Mouse (Mus musculus): ENCODE data around the gene Tti1.

Gene Tti1

DNA sequence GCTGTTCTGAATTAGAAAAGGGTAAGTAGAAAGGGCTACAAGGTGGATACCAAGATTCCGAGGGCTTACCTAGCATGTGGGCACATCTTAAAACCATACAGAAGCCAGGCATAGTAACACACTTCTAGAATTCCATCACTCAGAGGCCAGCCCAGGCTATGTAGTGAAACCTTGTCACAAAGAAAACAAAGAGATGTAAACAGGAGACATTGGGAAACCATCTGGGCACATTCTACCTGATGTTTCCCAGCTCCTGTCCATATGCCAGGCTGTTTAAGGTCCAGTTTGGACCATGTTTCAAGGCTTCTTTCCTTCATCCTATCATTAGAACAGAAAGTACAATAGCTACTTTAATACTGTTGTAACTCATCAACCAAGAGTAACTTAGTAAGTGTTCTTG lies 9.3 kb upstream of the Tti1 start:
- no peak for DNase-seq (ENCODE audit: low spot score)

DNA sequence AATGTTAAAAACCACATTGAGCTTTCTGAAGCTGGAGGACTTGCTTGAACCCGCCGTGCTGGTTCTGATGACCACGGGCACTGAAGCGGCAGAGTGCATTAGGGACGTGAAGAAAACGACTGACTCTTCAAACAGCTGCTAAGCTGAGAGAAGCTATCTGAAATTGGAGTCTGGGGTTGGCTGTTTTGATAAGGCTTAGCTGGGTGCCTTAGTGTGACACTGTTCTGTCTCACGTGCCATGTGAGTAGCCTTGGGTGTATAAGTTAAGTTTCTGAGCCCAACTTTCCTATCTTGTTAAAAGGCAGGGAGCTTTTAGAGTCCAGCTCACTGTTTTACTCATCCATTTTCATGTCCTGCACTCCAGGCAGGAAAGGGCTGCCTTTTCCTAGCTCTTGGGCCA lies 8.7 kb upstream of the Tti1 start:
- no peak for DNase-seq (ENCODE audit: low spot score)

DNA sequence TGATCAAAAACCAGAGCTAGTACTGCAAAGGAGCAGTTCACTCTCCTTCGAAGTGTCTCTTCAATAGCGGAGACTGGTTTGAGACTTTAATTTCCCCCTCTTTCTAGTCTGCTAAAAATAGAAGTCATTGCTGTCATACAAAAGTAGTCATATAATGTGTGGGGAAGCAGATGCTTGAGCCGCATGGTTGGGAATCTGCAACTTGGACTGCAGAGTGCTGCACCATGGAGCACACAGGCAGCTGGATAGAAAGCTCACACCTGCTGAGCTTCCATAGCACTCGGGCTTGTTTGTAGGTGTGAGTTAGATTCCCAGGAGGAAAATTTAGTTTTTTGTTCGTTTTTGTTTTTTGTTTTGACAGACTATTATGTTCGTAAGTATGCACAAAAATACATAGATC lies 8.2 kb upstream of the Tti1 start:
- DNase-seq (ENCODE audit: low spot score) = no peak

DNA sequence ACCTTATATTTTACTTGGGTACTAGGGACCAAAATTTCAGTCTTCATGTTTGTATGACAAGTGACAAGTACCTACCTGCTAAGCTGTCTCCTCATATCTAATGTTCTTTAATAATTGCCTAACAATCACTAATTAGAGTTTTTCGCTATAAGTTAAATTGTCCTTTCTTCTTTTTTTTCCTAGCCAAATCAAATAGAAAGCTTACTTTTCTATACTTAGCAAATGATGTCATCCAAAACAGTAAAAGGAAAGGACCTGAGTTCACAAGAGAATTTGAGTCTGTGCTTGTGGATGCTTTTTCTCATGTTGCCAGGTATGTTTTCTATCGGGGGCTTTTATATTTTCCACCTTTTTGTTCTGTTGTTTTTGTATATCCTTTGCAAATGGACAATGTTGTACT lies 7.6 kb upstream of the Tti1 start:
- DNase-seq (ENCODE audit: low spot score) = no peak

DNA sequence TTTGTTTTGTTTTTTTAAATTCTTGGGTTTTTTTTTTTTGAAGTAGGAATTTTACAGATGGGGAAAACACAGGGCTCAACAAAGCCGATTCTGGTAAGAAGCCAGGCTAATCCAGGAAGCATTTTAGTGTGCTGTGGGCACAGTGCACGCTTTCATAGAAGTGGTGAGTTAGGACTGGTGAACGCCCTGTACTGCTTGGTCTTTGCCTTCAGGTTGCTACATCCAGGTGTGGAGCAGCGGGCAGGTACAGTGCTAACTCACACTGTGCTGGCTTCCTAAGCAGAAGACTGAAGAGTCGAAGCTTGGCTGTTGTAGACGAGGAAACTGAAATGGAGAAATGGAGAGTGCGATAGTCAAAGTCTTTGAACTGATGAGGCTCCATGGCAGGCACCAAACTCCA lies 1.8 kb upstream of the Tti1 start:
- DNase-seq (ENCODE audit: low spot score) = no peak

DNA sequence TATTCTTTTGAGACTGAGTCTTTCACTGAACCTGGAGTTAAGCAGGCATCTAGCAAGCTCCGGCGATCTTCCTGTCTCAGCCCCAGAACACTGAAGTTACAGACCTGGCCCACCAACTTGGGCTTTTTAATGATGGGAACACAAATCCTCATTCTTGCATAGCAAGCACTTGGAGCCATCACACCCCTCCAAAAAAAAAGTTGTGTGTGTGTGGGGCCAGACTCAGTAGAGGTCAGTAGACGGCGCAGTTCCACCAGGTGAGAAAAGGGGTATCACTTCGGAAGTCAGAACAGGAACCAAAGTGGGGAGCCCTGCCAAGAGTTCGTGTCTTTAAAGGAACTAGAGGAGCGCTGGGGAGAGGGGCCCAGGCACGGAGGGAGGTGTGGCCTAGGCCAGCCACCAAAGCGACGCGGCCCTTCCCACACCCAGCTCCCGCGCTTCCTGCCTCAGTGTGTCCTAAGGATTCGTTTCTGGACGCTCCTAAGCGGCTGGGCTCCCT lies 329 bp downstream of the Tti1 start:
- no peak for DNase-seq (ENCODE audit: low spot score)

DNA sequence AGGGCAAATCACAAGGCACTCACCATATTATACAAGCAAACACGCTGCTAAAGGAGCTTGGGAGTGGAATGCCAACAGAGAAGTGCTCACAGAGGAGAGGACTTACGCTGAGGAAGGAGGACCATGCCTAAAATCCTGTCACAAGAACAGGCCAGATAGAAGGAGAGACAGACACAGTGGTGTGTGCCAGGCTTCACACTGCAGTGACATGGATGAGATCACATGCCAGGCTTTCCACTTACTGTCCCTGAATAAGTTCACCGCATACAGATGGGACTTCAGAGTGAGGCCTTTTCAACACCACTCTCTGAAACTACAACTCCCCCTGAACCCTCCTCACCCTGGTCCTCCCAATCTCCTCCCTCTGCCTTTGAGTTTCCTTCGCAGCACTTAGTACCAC lies 10.9 kb downstream of the Tti1 start:
- no peak for DNase-seq (ENCODE audit: low spot score)

DNA sequence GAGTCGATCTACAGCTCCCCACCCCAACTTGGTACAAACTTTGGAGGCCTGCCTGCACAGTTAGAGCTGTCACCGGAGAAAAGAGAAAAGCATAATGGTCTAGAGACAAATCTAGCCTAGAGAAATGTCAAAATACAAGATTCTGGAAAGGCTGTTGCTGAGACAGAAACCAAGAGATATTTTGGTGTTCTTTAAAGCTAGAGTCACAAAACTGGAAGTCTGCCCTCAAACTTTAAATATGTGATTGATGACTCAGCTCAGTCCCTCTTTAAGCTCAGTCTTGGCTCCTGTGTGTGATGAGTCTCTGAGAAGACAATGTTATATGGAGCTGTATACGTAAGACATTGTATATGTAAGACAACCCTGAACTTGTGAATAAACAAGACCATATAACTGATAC lies 15.6 kb downstream of the Tti1 start:
- DNase-seq (ENCODE audit: low spot score) = no peak

DNA sequence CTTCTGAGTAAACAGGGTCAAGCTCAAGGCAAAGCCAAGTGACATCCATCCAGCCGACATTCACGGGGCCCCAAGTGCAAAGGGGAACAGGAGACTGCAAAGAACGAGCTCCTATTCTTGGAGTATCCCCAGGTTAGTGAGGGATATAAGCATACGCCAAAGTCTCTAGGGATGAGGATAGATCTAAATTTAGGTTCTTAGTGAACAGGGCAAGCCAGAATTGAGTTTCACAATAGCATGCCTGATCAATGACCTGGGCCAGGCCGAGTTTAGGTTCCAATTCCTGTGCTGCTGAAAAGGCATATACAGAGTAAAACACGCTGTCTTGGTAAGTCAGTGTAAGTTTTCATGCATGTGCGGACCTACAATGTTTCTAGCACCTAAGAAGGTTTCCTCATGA lies 18.9 kb downstream of the Tti1 start:
- DNase-seq (ENCODE audit: low spot score) = no peak

DNA sequence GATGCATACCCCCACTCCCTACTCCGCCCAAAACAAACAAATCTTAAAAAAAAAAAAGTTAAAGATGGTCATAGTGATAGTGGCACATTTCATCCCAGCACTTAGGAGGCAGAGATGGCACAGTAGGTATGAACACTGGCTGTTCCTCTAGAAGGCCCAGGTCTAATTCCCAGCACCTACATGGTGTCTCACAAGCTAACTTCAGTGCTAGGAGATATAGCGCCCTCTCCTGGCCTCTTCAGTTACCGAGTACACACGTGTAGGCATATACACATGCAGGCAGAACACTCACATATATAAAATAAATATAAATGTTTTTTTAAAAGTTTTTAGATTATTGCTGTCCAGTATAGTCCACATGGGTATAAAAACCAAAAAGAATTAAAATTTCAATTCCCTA lies 22.6 kb downstream of the Tti1 start:
- DNase-seq (ENCODE audit: low spot score) = no peak

DNA sequence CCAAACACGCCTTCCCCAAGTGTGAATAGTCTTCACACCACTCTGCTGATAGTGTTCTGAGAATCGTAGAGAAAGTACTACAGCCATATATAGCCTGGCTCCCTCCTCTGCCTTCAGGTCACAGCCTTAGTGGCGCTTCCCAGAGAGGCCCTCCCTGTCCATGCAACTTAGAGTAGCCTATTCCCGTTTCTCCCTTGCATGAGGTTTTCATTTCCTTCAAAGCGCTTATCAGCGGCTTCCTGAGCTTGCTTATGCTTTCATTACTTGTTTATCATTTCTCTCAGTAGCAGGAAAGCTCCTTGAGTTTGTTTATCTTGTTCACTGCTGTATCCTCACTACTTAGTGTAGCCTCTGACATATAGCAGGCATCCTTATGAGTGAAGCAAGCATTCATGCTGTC lies 23.6 kb downstream of the Tti1 start:
- DNase-seq (ENCODE audit: low spot score) = no peak

DNA sequence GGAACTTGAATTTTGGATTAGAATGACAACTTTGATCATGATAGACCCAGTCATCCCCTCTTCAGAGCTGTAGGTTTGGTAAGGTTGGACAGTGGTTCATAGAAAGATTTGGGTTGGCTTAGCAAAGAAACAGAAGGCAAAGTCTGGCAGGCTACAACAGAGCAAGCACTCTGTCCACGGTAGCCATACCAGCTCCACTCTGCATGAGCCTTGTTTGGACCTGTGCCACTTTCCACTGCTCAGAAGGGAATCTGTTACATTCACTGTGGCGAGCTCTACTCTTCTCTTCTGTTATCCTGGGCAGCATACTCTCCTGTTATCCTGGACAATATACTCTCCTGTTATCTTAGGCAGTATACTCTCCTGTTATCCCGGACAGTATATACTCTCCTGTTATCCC lies 29.4 kb downstream of the Tti1 start:
- no peak for DNase-seq (ENCODE audit: low spot score)

DNA sequence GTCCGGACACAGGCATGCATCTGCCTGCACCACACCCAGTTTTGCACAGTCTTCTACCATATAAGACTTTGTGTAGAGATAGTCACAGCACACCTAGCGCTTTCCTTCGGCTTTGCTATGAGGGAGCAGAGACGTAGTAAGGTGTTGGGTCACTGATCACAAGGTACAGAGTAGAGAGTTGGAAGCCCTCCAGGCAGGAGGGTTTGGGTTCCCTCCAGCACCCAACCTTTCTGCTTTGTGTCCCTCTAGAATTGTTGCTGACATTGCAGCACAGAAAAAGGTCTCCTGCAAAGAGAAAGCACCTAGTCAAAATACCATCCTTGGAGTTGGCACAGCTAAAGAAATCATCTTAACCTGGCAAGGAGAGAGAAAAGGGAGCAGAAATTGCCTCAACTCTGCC lies 35.7 kb downstream of the Tti1 start:
- no peak for DNase-seq (ENCODE audit: low spot score)

DNA sequence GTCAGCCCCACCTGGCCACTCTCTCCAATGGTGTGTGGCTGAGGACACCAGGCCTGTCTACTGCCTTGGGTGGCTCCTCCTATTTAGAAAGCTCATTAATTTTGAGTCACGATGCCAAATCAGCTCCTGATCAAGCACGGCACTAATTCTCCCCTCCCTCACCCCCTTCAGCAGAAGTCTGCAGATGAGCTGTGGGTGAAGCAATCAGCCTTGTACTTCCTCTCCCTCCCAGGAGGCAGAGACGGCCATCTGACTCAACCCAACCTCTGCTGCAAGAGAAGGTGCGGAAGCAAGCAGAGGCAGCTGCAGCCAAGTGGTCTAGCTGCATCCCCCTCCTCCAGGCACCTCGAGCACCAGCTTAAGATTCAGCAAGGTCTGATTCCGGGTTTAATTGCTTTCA lies 37.2 kb downstream of the Tti1 start:
- DNase-seq (ENCODE audit: low spot score) = no peak

DNA sequence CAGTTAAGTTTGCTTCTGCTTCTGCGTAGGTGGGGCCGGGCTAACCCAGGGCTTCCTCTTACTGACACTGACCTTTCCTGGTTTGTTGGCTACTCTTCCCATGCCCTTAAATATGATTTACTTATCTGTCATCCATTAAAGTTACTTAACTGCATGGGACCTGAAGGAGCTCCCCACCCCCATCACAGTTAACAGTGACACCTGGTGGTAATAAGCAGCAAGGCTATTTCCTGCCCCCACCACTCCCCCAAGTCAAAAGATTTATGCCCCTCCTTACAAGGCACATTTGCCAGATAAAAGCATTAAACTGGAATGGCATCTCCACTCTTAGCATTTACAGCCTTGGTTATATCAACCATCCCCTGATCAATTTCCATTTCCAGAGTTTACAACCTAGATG lies 38.3 kb downstream of the Tti1 start:
- no peak for DNase-seq (ENCODE audit: low spot score)

DNA sequence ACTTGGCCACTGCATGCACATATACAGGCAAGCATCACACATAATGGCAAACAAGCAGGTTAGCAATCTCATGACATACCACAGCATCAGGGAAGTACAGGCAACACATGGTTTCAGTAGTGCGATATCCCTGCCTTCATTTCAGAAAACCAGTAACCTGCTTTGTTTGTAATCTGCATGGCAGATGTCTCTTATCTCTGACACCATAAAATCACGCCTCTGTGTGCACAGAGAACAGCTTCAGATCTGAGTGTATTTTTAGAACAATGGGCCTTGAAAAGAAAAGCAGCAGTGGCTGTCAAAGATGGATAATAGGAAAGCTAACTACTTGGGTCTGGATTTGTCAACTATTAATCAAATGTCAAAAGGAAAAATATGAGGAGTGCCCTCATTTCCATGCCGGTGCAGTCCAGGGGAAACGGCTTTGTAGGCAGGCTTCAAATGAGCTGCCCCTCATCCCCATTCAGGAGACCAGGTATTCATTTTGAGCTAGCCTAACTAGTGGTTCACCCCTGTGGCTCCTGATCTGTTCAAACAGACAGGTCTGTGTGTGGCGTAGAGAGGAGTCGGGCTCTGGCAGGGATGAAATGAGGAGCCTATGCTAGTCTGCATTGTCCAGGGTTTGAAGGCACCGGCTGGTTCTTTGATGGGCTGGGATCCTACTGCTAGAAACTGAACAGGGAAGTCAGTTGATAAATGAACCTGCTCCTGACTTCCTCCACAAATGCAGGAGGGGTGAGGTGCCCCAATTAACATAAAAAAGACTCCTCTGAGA lies 39.6 kb downstream of the Tti1 start:
- DNase-seq (ENCODE audit: low spot score) = no peak

DNA sequence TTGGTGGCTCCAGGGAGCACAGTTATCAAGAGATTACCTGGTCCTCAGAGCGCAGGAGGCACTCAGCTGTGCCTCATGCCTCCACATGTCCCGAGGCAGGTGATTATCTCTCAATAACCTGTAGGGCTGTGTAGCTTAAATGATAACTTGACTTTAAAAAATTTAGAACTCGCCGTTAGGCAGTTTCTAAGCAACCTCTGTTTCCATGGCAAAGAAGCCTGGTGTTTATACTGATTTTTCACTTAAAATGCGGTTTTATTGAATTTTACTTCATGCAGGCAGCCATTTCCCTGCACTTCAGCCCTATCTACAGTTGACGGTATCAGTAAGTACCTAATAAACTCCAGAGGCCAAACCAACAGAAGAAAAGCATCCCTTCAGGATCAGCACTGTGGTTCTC lies 42.0 kb downstream of the Tti1 start:
- no peak for DNase-seq (ENCODE audit: low spot score)

DNA sequence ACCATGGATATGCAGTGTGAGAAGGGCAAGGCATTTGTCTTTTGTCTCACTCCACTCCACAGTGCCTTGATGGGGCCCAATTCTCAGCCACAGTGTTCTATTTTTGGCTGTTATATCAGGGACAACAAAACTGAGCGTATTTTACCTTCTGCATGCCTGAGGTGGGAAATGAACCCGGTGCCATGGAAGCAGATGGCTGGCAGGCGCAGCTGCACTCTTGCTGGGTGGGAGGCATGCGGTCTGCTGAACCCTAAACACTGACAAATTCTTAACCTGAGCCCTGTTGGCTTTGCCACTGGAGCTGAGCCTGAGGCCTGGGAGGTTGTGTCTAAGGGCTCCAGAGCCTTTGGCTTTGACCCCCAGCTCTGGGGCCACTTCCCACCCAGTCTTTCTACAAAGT lies 42.6 kb downstream of the Tti1 start:
- no peak for DNase-seq (ENCODE audit: low spot score)

DNA sequence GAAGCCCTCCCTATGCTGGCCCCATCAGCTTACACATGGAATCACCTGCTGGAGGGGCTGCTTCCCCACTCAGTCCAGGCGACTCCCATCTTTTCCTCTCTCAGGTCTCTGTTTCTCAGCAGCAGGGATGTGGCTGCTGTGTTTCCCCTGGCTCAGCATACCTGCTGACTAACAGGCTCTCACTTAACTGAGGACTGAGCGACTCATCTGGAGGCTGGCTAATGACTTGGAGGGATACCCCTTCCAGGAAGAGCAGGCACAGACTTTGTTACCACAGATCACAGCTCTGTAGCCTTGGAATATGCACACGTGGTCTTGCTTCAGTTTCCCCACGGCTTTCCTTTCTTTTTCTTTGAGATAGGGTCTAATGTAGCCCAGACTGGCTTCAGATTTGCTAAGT lies 45.0 kb downstream of the Tti1 start:
- no peak for DNase-seq (ENCODE audit: low spot score)

DNA sequence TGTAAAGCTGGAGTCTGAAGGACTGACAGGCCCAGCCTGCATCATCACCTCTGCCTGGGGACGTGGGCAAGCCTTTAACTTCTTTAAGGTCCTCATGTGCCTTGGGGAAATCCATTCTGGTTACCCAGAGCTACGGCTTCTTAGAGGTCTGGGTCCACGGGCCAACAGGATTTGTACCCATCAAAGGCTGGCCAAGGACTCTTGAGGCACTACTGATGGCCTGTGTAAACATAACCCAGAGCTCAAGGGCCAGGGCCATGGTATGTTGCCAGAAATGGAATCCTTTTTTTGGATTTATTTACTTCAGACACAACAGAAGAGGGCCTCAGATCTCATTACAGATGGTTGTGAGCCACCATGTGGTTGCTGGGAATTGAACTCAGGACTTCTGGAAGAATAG lies 45.5 kb downstream of the Tti1 start:
- DNase-seq (ENCODE audit: low spot score) = no peak

DNA sequence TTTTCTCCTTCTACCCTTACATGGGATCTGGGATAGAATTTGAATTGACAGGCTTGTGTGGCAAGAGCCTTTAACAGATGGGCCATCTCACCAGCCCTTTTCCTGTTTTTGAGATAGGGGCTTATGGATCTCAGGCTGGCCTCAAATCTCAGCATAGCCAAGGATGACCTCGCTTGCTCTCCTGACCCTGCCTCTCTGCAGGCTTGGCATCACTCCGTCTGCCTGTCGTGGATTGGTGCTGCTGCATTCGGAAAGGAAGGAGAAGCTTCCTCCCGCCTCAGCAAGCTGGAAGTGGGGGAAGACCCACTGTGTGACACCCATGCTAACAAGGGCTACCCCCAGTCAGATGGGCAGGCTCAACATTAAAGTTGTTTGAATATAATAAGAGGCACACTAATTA lies 49.0 kb downstream of the Tti1 start:
- no peak for DNase-seq (ENCODE audit: low spot score)

DNA sequence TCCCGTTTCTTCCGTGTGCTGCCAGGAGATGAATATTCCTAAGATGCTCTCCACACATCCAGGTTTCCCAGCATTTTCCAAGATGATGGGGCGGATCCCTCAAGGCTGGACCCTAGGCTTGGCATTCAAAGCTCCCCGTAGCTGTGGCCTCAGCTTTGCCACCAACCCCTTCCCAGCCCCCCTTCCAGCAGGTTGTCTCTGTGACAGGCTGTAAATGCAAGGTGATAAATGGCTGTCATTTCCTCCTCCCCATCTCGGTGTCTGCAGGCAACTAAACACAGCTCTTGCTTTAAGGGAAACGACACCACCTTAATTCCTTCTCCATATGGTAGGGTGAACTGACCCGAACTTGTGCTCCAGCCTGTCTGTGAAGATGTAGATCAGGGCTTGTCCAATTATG lies 52.6 kb downstream of the Tti1 start:
- DNase-seq (ENCODE audit: low spot score) = no peak

DNA sequence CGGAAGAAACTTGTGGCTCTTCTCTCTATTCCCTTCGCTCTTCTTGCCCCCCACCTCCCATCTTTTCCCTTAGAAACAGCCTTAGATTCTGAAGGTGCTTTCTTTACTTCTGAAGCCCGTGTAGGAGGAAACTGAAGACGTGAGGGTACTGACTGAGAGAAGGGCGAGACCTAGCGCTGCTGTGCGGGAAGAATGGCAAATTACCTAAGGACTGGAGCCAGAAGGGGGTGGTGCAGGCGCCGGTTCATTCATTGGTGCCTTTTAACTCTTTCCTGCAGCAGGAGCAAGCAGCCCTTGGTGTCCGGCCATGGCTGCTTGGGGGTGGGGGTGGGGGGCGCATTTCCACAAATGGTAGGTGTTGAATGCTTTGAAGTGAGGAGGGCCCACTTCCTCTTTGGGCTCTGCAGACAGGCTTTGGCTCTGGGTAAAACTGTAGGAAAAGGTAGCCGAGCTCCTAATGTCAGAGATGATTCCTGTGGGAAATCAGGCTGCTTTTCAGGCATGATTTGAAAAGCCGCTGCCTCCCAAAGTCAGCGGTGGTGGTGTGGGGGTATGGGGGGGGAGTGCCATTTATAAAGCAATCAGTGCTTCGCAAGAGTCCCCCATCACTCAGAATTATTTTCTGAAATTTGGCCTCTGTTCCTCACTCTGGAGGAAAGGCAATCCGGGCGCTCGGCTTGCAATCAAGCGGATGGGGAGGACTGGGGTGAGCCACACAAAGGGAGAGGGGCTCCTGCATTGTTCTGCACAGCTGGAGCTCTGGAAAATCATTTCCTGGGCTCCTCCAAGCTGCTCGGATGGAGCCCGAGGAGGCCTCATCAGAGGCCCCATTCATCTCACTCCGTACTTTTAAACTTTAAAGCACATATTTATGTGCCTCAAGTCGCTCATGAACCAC lies 53.4 kb downstream of the Tti1 start:
- no peak for DNase-seq (ENCODE audit: low spot score)

DNA sequence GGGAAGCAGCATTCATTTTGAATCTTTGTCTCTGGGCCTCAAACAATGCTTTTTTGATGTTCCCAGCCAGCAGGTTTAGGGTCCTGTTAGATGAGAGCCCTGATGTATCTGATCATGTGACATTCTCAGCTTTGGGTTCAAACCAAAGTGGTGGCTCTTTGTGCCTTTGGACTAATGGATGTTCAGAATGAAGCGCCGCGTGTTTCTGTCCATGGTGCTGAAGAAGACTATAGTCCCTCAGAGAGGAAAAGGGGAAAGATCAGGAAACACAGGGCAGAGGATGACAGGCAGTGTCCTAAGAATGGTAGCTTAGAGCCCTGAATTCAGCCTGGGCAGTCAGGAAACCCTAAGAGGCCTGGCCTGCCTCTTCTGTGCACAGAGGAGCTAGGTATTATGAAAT lies 57.6 kb downstream of the Tti1 start:
- no peak for DNase-seq (ENCODE audit: low spot score)
